Mouse (Mus musculus): ENCODE data around the gene Akr1b3.

GRCm38 (mm10) chr6:34354354-34355348 is 37.4 kb upstream of the Akr1b3 start:
- TF ChIP-seq GATA1 (IDR thresholded peaks at IDR 0.05; ENCODE audit: borderline replicate concordance, low read length) (no peak), FLI1 (IDR thresholded peaks at IDR 0.05; ENCODE audit: low read length) (no peak)

Data from megakaryocyte, embryonic 14.5 days (primary cell).